In the genomic region with DNA sequence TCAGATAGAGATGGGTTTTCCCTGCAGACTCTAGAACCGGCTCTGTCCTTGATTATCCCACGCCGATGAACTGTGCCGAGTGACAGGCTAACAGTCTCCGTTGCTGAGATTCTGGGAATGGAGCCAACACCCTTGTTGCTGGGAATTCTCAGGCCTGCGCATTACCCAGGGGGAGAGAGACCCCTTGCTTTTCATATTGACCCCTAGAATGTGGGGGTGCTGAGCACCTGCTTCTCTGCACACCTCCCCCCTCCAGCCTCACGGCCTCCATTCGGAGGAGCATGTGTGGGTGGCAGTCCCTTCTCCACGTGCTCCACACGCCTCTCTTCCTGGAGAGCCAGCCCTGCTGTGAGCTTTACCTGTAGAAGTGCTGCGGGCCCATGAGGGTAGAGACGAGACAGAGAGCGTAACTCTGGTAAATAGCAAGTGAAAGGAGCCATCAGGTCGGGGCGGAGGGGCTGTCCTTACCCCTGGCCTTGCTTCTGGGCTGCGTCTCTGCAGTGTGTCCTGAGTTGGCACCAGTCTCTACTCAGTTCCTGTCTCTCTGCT, we compare ENCODE assay signal across 8 mouse cellular contexts. TPM values are rescaled to one million over a fixed set of nuclear protein-coding genes. Genes with fewer than 3 reads are reported as not detected.
DNase-seq lines count a peak whose midpoint lies in the region; ATAC-seq lines count a peak whose summit lies in the region.

No protein-coding gene starts in this region.

- peak overlapping the region; percentile 84 for H3K27ac ChIP-seq in forebrain, embryonic 13.5 days
- no peak overlapping the region for H3K27ac ChIP-seq in kidney, embryonic 14.5 days (ENCODE audit: low read depth, low read length)

- H3K9ac ChIP-seq in forebrain, embryonic 13.5 days: no peak overlapping the region
- H3K9ac ChIP-seq in kidney, embryonic 14.5 days (ENCODE audit: low read depth, low read length): no peak overlapping the region

- ATAC-seq in frontal cortex, adult (ENCODE audit: low TSS enrichment): peak; percentile 56; the same call in 1 of the 2 replicates
- ATAC-seq in forebrain, embryonic 13.5 days: peak; percentile 87
- ATAC-seq in kidney, embryonic 14.5 days (ENCODE audit: low FRiP score, low TSS enrichment): no peak

- H3K36me3 ChIP-seq in forebrain, embryonic 13.5 days (ENCODE audit: poor library complexity, severe bottlenecking): peaks cover 11% of the 10 kb centered on the region; the same call in 1 of the 2 replicates
- peaks cover 4% of the 10 kb centered on the region; the same call in 1 of the 2 replicates for H3K36me3 ChIP-seq in kidney, embryonic 14.5 days (ENCODE audit: control insufficient read depth, insufficient read depth, low read length)

- DNase-seq in frontal cortex, postnatal 25 days (ENCODE audit: low spot score in 2 of 2): no peak
- DNase-seq in ZHBTc4 (ENCODE audit: low read depth, low spot score): peak; percentile 18
- peak; percentile 56 to 66 for DNase-seq in layer of hippocampus, postnatal 10 days (ENCODE audit: low spot score in 2 of 2)
- peak; percentile 54 for DNase-seq in right cerebral cortex, postnatal 14 days
- no peak for DNase-seq in c-Kit-positive CD71-positive TER-119-positive erythroid progenitor cells, embryonic 14.5 days (ENCODE audit: low spot score)

- H3K4me2 ChIP-seq in forebrain, embryonic 13.5 days: peak overlapping the region; percentile 27; the same call in 1 of the 2 replicates
- H3K4me2 ChIP-seq in kidney, embryonic 14.5 days (replicated peaks; ENCODE audit: low read depth, low read length): no peak overlapping the region

- WGBS in forebrain, embryonic 13.5 days: 28% methylated on average over 16 of the region's 16 CpGs
- WGBS in kidney, embryonic 14.5 days: 59% methylated on average over 16 of the region's 16 CpGs

- peaks cover 25% of the 10 kb centered on the region for H3K4me1 ChIP-seq in forebrain, embryonic 13.5 days
- 0 out of 2 replicates have a peak, but pooled peaks cover 4% of the 10 kb centered on the region for H3K4me1 ChIP-seq in kidney, embryonic 14.5 days (ENCODE audit: control insufficient read depth, insufficient read depth, low read length)

- H3K4me3 ChIP-seq in forebrain, embryonic 13.5 days: no peak overlapping the region
- no peak overlapping the region for H3K4me3 ChIP-seq in kidney, embryonic 14.5 days (ENCODE audit: low read length)

- no peaks in the 10 kb centered on the region for H3K9me3 ChIP-seq in forebrain, embryonic 13.5 days (replicated peaks)
- H3K9me3 ChIP-seq in kidney, embryonic 14.5 days (ENCODE audit: control insufficient read depth, low read length): no peaks in the 10 kb centered on the region

- H3K27me3 ChIP-seq in forebrain, embryonic 13.5 days: no peaks in the 10 kb centered on the region
- no peaks in the 10 kb centered on the region for H3K27me3 ChIP-seq in kidney, embryonic 14.5 days (ENCODE audit: control insufficient read depth, insufficient read depth, low read length)

RNA-seq across cellular contexts. Expression of a gene that starts 39.7 kb away (rescaled TPM):
- polyA plus RNA-seq in forebrain, embryonic 13.5 days (2015; fragmentation: Nextera tagmentation; extraction: Ambion mirVana): 19.7 and 20.9 TPM in 2 replicates
- 10 to 100 TPM; 23.1 to 26.4 TPM for total RNA-seq in layer of hippocampus, postnatal 10 days (2021)
- 21.3 and 29.8 TPM in 2 replicates for polyA plus RNA-seq in kidney, embryonic 14.5 days (2014; fragmentation: Nextera tagmentation; extraction: Ambion mirVana)

RNA-seq across cellular contexts. Expression of a gene that starts 48.1 kb away (rescaled TPM):
- 15.3 and 17.5 TPM in 2 replicates for polyA plus RNA-seq in forebrain, embryonic 13.5 days (2015; fragmentation: Nextera tagmentation; extraction: Ambion mirVana)
- total RNA-seq in layer of hippocampus, postnatal 10 days (2021): 10 to 100 TPM; 62.7 to 66.3 TPM
- polyA plus RNA-seq in kidney, embryonic 14.5 days (2014; fragmentation: Nextera tagmentation; extraction: Ambion mirVana): 6.5 and 8.5 TPM in 2 replicates

Comparison
In these comparisons a context has a peak if more than half of its experiments do, and no peak if none do; other contexts are left out.
1. DNase-seq: peak in ZHBTc4 (single experiment), layer of hippocampus, postnatal 10 days (2 of 2) and right cerebral cortex, postnatal 14 days (single experiment); none in frontal cortex, postnatal 25 days (0 of 2) and c-Kit-positive CD71-positive TER-119-positive erythroid progenitor cells, embryonic 14.5 days (single experiment).